Mouse (Mus musculus) liver, embryonic 16.5 days (tissue): ENCODE measurements around the gene Vwce. TPM values are rescaled to one million over a fixed set of nuclear protein-coding genes. Genes with fewer than 3 reads are reported as not detected.

ENCODE experiments used
- ATAC-seq: fragments of 200-750 bp; cut with Nextera tagmentation; 2 replicates; pipeline ENCODE4 v1.8.0; 2017; ENCODE audit warnings: low read depth, mild to moderate bottlenecking, moderate number of reproducible peaks, moderate library complexity
- H3K27ac ChIP-seq: fragments of 300-500 bp; sonication (generic); 2 replicates; pipeline ENCODE4 v1.5.1; 2014; ENCODE audit warnings: mild to moderate bottlenecking, low read length
- H3K27me3 ChIP-seq: fragments of 300-500 bp; sonication (generic); 2 replicates; pipeline ENCODE4 v1.6.1; 2014; ENCODE audit warnings: low read depth, low read length, mixed read lengths; ENCODE audit not compliant: control insufficient read depth, insufficient read depth
- H3K36me3 ChIP-seq: fragments of 300-500 bp; sonication (generic); 2 replicates; pipeline ENCODE4 v1.6.1; 2014; ENCODE audit warnings: mild to moderate bottlenecking; ENCODE audit not compliant: control insufficient read depth, insufficient read depth
- H3K4me1 ChIP-seq: fragments of 300-500 bp; sonication (generic); 2 replicates; pipeline ENCODE4 v1.6.1; 2014; ENCODE audit warnings: low read depth, low read length, mixed read lengths; ENCODE audit not compliant: control insufficient read depth
- H3K4me2 ChIP-seq: fragments of 300-500 bp; sonication (generic); 2 replicates; pipeline ENCODE4 v1.6.1; 2014; ENCODE audit warnings: low read depth, low read length, mixed read lengths
- H3K4me3 ChIP-seq: fragments of 300-500 bp; sonication (generic); 2 replicates; pipeline ENCODE4 v1.5.1; 2014; ENCODE audit warnings: low read depth, mild to moderate bottlenecking, low read length
- H3K9ac ChIP-seq: fragments of 300-500 bp; sonication (generic); 2 replicates; pipeline ENCODE4 v1.6.1; 2014; ENCODE audit warnings: low read depth, low read length
- H3K9me3 ChIP-seq: fragments of 300-500 bp; sonication (generic); replicated peaks from 2 replicates; pipeline ENCODE4 v1.6.1; 2016; ENCODE audit warnings: low read length; ENCODE audit not compliant: control insufficient read depth
- WGBS: fragments of 180-500 bp; shearing (Covaris S2); extraction: QIAGEN DNeasy Blood & Tissue Kit; methylation state at CpG from one replicate; pipeline ENCODE4 v1.1.7; 2014; ENCODE audit not compliant: insufficient replicate concordance; 5-methylcytosine and 5-hydroxymethylcytosine counted together
- polyA plus RNA-seq: library from polyadenylated mRNA; unstranded; fragments of >200 nt; fragmentation: Nextera tagmentation; extraction: Ambion mirVana; gene quantifications from 2 replicates; pipeline ENCODE4 v1.2.1, GENCODE M21; 2015

Vwce gene
- polyA plus RNA-seq, 1 experiment from 2014 or later = 16.0 TPM

DNA sequence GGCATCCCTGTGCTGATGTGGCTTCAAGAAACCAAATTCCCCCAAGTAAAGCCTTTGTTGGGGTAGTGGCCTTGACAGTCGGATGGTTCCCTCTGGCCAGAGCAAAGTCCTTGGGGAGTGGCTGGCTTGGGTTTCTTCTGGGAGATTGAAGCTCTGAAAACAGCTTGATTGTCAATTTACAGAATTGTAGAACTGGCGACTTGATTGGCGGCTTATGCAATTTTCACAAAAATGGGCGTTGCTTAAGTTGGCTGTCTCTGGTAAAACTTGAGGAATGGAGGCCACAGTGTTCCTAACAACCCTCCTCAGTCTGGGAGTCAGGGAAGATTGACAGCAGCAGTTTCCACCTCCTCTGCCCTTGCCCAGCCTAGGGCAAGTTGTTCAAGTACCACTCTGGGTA lies 58.3 kb downstream of the Vwce start:
- Histone ChIP-seq H3K4me3 (no peak overlapping the region), H3K9ac (no peak overlapping the region; the same call in 1 of the 2 replicates)

GRCm38 (mm10) chr19:10693926-10694682 lies 60.1 kb downstream of the Vwce start:
- Histone ChIP-seq H3K36me3 (no peaks in the 10 kb centered on the region), H3K27me3 (no peaks in the 10 kb centered on the region), H3K4me3 (no peak overlapping the region), H3K27ac (peak overlapping the region; percentile 29; the same call in 1 of the 2 replicates), H3K4me2 (no peak overlapping the region), H3K9ac (no peak overlapping the region), H3K4me1 (peaks cover 68% of the 10 kb centered on the region), H3K9me3 (no peaks in the 10 kb centered on the region)
- WGBS = 54% methylated on average over 10 of the region's 10 CpGs
- no peak for ATAC-seq

More for the DNA sequence above, 58.3 kb downstream of the Vwce start:
- H3K9me3 ChIP-seq = no peaks in the 10 kb centered on the region
- H3K4me2 ChIP-seq = 0 out of 2 replicates have a peak overlapping the region, but pooled peaks have one; percentile 32
- peaks cover 59% of the 10 kb centered on the region for H3K4me1 ChIP-seq
- H3K27ac ChIP-seq = peak overlapping the region; percentile 54; the same call in 1 of the 2 replicates
- 58% methylated on average over 4 of the region's 4 CpGs for WGBS
- no peaks in the 10 kb centered on the region for H3K27me3 ChIP-seq
- no peak for ATAC-seq
- H3K36me3 ChIP-seq = no peaks in the 10 kb centered on the region

DNA sequence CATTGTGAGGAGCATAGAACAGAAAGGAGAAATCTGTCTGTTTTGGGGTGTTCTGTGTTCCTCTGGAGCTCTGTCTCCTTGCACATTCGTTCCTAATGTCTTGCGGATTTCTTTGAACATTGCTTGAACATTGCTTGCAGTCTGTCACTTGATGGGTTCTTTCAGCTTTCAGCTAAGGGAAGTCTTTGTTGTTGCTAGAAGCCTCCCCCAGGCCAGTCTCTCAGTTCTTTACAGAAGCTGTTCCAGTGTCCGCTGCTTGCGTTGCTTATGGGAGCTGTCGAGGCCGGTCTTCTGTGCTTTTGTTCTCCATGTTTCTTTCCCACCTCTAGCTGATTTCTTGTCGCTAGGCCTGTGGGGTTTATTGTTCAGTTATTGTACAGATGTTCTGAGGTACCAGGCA lies 61.8 kb downstream of the Vwce start:
- 68% methylated on average over 7 of the region's 7 CpGs for WGBS
- ATAC-seq = no peak
- Histone ChIP-seq H3K4me2 (no peak overlapping the region), H3K4me3 (no peak overlapping the region), H3K27me3 (no peaks in the 10 kb centered on the region), H3K9ac (no peak overlapping the region), H3K36me3 (no peaks in the 10 kb centered on the region), H3K27ac (peak overlapping the region; percentile 62), H3K9me3 (no peaks in the 10 kb centered on the region), H3K4me1 (peaks cover 68% of the 10 kb centered on the region)

GRCm38 (mm10) chr19:10698131-10698991 lies 64.3 kb downstream of the Vwce start:
- H3K36me3 ChIP-seq = no peaks in the 10 kb centered on the region
- H3K27me3 ChIP-seq = no peaks in the 10 kb centered on the region
- peak overlapping the region; percentile 78 for H3K27ac ChIP-seq
- H3K4me2 ChIP-seq = peak overlapping the region; percentile 15; the same call in 1 of the 2 replicates
- H3K4me1 ChIP-seq = peaks cover 66% of the 10 kb centered on the region
- WGBS = 27% methylated on average over 9 of the region's 9 CpGs
- no peak overlapping the region; the same call in 1 of the 2 replicates for H3K9ac ChIP-seq
- ATAC-seq = peak; percentile 14; the same call in 1 of the 2 replicates
- H3K4me3 ChIP-seq = no peak overlapping the region
- H3K9me3 ChIP-seq = no peaks in the 10 kb centered on the region

DNA sequence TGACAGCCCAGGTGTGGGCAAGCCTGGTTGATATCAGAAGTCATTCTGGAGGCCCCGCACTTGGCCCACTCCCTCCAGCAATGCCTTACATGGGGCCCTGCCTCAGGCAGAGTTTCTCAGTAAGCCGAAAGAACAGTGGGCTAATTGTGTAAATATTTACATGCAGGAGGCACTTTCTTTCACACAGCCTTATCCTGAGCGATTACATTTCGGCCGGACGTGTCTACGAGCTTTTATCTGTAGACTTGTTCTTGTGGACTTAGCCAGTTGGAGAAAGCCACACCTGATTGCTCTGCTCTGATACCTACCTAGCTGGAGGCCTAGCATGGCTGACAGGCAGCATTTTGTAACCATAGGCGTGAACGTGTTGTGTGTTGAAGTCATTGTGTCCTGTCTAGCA lies 65.8 kb downstream of the Vwce start:
- Histone ChIP-seq H3K4me1 (peaks cover 67% of the 10 kb centered on the region), H3K9ac (peak overlapping the region; percentile 30), H3K36me3 (no peaks in the 10 kb centered on the region), H3K4me2 (peak overlapping the region; percentile 22), H3K27ac (peak overlapping the region; percentile 57; the same call in 1 of the 2 replicates), H3K4me3 (no peak overlapping the region), H3K9me3 (no peaks in the 10 kb centered on the region), H3K27me3 (no peaks in the 10 kb centered on the region)
- 16% methylated on average over 9 of the region's 9 CpGs for WGBS
- ATAC-seq = peak; percentile 63

- no peak for ATAC-seq
- peaks cover 56% of the 10 kb centered on the region for H3K4me1 ChIP-seq
These were observed 67.2 kb downstream of the Vwce start for GRCm38 (mm10) chr19:10701013-10701726.

DNA sequence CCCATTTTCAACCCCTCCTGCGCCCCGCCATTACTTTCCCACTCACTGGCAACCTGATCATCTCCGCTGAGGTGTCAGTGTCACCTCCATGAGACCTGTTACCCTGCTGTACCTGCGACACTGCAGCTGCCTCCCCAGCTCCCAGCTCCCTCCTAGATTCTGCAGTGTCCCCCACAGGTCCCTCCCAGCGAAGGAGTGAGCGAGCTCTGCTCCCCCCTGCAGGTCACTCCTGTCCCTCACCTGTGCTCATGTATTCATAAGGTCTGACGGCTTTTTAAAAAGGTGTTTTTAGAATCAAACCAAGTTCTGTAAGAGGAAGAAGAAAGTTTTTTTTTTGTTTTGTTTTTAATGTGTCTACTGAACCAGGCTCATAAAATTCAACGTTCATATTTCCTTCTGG lies 68.1 kb downstream of the Vwce start:
- H3K9ac ChIP-seq = no peak overlapping the region
- no peak overlapping the region for H3K4me3 ChIP-seq
- peaks cover 53% of the 10 kb centered on the region for H3K4me1 ChIP-seq
- H3K9me3 ChIP-seq = no peaks in the 10 kb centered on the region
- ATAC-seq = no peak
- 69% methylated on average over 8 of the region's 8 CpGs for WGBS
- no peak overlapping the region for H3K4me2 ChIP-seq
- no peak overlapping the region for H3K27ac ChIP-seq
- H3K27me3 ChIP-seq = no peaks in the 10 kb centered on the region
- H3K36me3 ChIP-seq = no peaks in the 10 kb centered on the region

More at GRCm38 (mm10) chr19:10701013-10701726, 67.2 kb downstream of the Vwce start:
- H3K27ac ChIP-seq = no peak overlapping the region
- no peaks in the 10 kb centered on the region for H3K27me3 ChIP-seq
- no peaks in the 10 kb centered on the region for H3K36me3 ChIP-seq
- H3K4me2 ChIP-seq = no peak overlapping the region
- H3K4me3 ChIP-seq = no peak overlapping the region
- WGBS = 60% methylated on average over 6 of the region's 6 CpGs
- no peaks in the 10 kb centered on the region for H3K9me3 ChIP-seq
- no peak overlapping the region for H3K9ac ChIP-seq

DNA sequence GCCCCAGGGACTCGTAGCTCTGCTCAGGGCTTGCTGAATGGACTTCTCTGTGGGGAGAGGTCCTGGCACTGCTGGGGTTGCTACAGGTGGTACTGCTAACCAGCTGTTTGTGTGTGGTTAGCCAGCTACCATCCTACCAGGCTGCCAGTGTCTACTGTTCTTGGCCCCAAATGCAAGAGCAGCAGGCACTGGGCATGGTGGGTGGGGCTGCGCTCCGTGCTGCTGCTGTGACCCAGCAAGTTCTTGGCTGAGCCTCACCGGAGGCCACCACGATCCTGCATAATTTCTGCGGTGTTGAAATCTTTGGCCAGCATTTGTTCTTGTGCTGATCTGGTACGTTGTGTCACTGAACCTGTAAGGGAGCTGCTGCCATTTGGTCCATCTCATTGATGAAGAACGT lies 69.5 kb downstream of the Vwce start:
- ATAC-seq = no peak

More for the DNA sequence above, 69.5 kb downstream of the Vwce start:
- WGBS = 55% methylated on average over 8 of the region's 8 CpGs
- Histone ChIP-seq H3K9me3 (no peaks in the 10 kb centered on the region), H3K36me3 (no peaks in the 10 kb centered on the region), H3K27ac (no peak overlapping the region), H3K9ac (no peak overlapping the region), H3K4me1 (peaks cover 40% of the 10 kb centered on the region), H3K27me3 (no peaks in the 10 kb centered on the region), H3K4me3 (no peak overlapping the region), H3K4me2 (no peak overlapping the region)
